Mouse (Mus musculus): ENCODE results near the gene Rap1a.

GRCm38 (mm10) chr3:105800675-105801190 is 403 bp downstream of the Rap1a start:
- no peak for TF ChIP-seq CTCF (IDR thresholded peaks at IDR 0.05)
- TF ChIP-seq EP300 (IDR thresholded peaks at IDR 0.05) = no peak
